Mouse (Mus musculus) kidney, embryonic 16.5 days (tissue): ENCODE results near the gene Otp. TPM values are rescaled to one million over a fixed set of nuclear protein-coding genes. Genes with fewer than 3 reads are reported as not detected.

Source experiments
- ATAC-seq: fragments of 200-750 bp; cut with Nextera tagmentation; 2 replicates; pipeline ENCODE4 v1.8.0; 2017; ENCODE audit warnings: moderate TSS enrichment; ENCODE audit not compliant: low FRiP score, low TSS enrichment
- H3K27ac ChIP-seq: fragments of 300-500 bp; sonication (generic); 2 replicates; pipeline ENCODE4 v1.5.1; 2014; ENCODE audit warnings: low read length
- H3K27me3 ChIP-seq: fragments of 300-500 bp; sonication (generic); 2 replicates; pipeline ENCODE4 v1.6.1; 2014; ENCODE audit warnings: low read length, control low read depth, mixed read lengths; ENCODE audit not compliant: insufficient read depth
- H3K36me3 ChIP-seq: fragments of 300-500 bp; sonication (generic); 2 replicates; pipeline ENCODE4 v1.6.1; 2014; ENCODE audit warnings: low read length, control low read depth, mixed read lengths; ENCODE audit not compliant: insufficient read depth
- H3K4me1 ChIP-seq: fragments of 300-500 bp; sonication (generic); 2 replicates; pipeline ENCODE4 v1.6.1; 2014; ENCODE audit warnings: low read length, control low read depth, mixed read lengths; ENCODE audit not compliant: insufficient read depth
- H3K4me2 ChIP-seq: fragments of 300-500 bp; sonication (generic); replicated peaks from 2 replicates; pipeline ENCODE4 v1.6.1; 2014; ENCODE audit warnings: low read depth, low read length
- H3K4me3 ChIP-seq: fragments of 300-500 bp; sonication (generic); 2 replicates; pipeline ENCODE4 v1.5.1; 2014; ENCODE audit warnings: mild to moderate bottlenecking, low read length
- H3K9ac ChIP-seq: fragments of 300-500 bp; sonication (generic); replicated peaks from 2 replicates; pipeline ENCODE4 v1.6.1; 2014; ENCODE audit warnings: low read length
- H3K9me3 ChIP-seq: fragments of 300-500 bp; sonication (generic); 2 replicates; pipeline ENCODE4 v1.6.1; 2016; ENCODE audit warnings: low read length, control low read depth
- WGBS: fragments of 180-500 bp; shearing (Covaris S2); extraction: QIAGEN DNeasy Blood & Tissue Kit; methylation state at CpG from one replicate; pipeline ENCODE4 v1.1.7; 2014; 5-methylcytosine and 5-hydroxymethylcytosine counted together
- polyA plus RNA-seq: library from polyadenylated mRNA; unstranded; fragments of >200 nt; fragmentation: Nextera tagmentation; extraction: Ambion mirVana; gene quantifications from 2 replicates; pipeline ENCODE4 v1.2.1, GENCODE M21; 2015

The Otp gene
- not detected in 2 replicates for polyA plus RNA-seq

- H3K4me1 ChIP-seq: peaks cover 2% of the 10 kb centered on the region; the same call in 1 of the 2 replicates
- 3% methylated on average over 30 of the region's 30 CpGs for WGBS
- H3K27ac ChIP-seq: no peak within 1 kb of the TSS
- no peak within 1 kb of the TSS for H3K4me2 ChIP-seq
- H3K36me3 ChIP-seq: no peaks in the 10 kb centered on the region
- ATAC-seq: peak; percentile 61; the same call in 1 of the 2 replicates
- H3K27me3 ChIP-seq: peaks cover 78% of the 10 kb centered on the region
- H3K4me3 ChIP-seq: no peak within 1 kb of the TSS
- H3K9ac ChIP-seq: no peak within 1 kb of the TSS
- no peaks in the 10 kb centered on the region for H3K9me3 ChIP-seq
Observed at GRCm38 (mm10) chr13:94875396-94875880, at the start of gene Otp. Gene Otp, plus strand, starts transcription at chr13:94875602.

GRCm38 (mm10) chr13:94826389-94826788 is 49.0 kb upstream of the Otp start:
- H3K36me3 ChIP-seq: 0 out of 2 replicates have a peak, but pooled peaks cover 6% of the 10 kb centered on the region
- H3K4me3 ChIP-seq: no peak overlapping the region
- H3K9me3 ChIP-seq: no peaks in the 10 kb centered on the region
- no peak for ATAC-seq
- no peak overlapping the region for H3K27ac ChIP-seq
- no peaks in the 10 kb centered on the region for H3K27me3 ChIP-seq
- 75% methylated on average over 5 of the region's 5 CpGs for WGBS
- no peak overlapping the region for H3K4me2 ChIP-seq
- H3K4me1 ChIP-seq: 0 out of 2 replicates have a peak, but pooled peaks cover 14% of the 10 kb centered on the region
- H3K9ac ChIP-seq: no peak overlapping the region

GRCm38 (mm10) chr13:94826986-94827385 is 48.4 kb upstream of the Otp start:
- Histone ChIP-seq H3K4me3 (no peak overlapping the region), H3K9ac (no peak overlapping the region), H3K27me3 (no peaks in the 10 kb centered on the region), H3K4me1 (0 out of 2 replicates have a peak, but pooled peaks cover 14% of the 10 kb centered on the region), H3K36me3 (0 out of 2 replicates have a peak, but pooled peaks cover 6% of the 10 kb centered on the region), H3K4me2 (no peak overlapping the region), H3K27ac (no peak overlapping the region), H3K9me3 (no peaks in the 10 kb centered on the region)
- no peak for ATAC-seq
- 42% methylated on average over 2 of the region's 2 CpGs for WGBS

GRCm38 (mm10) chr13:94827847-94828246 is 47.6 kb upstream of the Otp start:
- Histone ChIP-seq H3K9ac (no peak overlapping the region), H3K4me3 (no peak overlapping the region), H3K4me1 (0 out of 2 replicates have a peak, but pooled peaks cover 14% of the 10 kb centered on the region), H3K27me3 (no peaks in the 10 kb centered on the region), H3K4me2 (no peak overlapping the region), H3K9me3 (no peaks in the 10 kb centered on the region), H3K27ac (no peak overlapping the region), H3K36me3 (0 out of 2 replicates have a peak, but pooled peaks cover 12% of the 10 kb centered on the region)
- WGBS: 55% methylated on average over 2 of the region's 2 CpGs
- peak; percentile 54; the same call in 1 of the 2 replicates for ATAC-seq

- ATAC-seq: peak; percentile 75; the same call in 1 of the 2 replicates
- no peaks in the 10 kb centered on the region for H3K27me3 ChIP-seq
- H3K36me3 ChIP-seq: peaks cover 20% of the 10 kb centered on the region
Observed at GRCm38 (mm10) chr13:94838047-94838720, 37.2 kb upstream of the Otp start.

GRCm38 (mm10) chr13:94838756-94839337 is 36.6 kb upstream of the Otp start:
- no peak overlapping the region for H3K4me2 ChIP-seq
- no peaks in the 10 kb centered on the region for H3K9me3 ChIP-seq
- no peaks in the 10 kb centered on the region for H3K27me3 ChIP-seq
- no peak overlapping the region for H3K9ac ChIP-seq
- no peak overlapping the region for H3K4me3 ChIP-seq
- peaks cover 6% of the 10 kb centered on the region; the same call in 1 of the 2 replicates for H3K4me1 ChIP-seq
- 83% methylated on average over 8 of the region's 8 CpGs for WGBS
- H3K36me3 ChIP-seq: peaks cover 25% of the 10 kb centered on the region
- H3K27ac ChIP-seq: no peak overlapping the region
- ATAC-seq: no peak; the same call in 1 of the 2 replicates

More at GRCm38 (mm10) chr13:94838047-94838720, 37.2 kb upstream of the Otp start:
- WGBS: 34% methylated on average over 5 of the region's 5 CpGs
- no peak overlapping the region for H3K27ac ChIP-seq
- H3K4me1 ChIP-seq: peaks cover 6% of the 10 kb centered on the region; the same call in 1 of the 2 replicates
- no peaks in the 10 kb centered on the region for H3K9me3 ChIP-seq
- H3K4me2 ChIP-seq: no peak overlapping the region
- H3K4me3 ChIP-seq: no peak overlapping the region
- H3K9ac ChIP-seq: no peak overlapping the region

GRCm38 (mm10) chr13:94843236-94843635 is 32.2 kb upstream of the Otp start:
- H3K27ac ChIP-seq: no peak overlapping the region
- 79% methylated on average over 5 of the region's 5 CpGs for WGBS
- no peak overlapping the region for H3K4me2 ChIP-seq
- no peaks in the 10 kb centered on the region for H3K27me3 ChIP-seq
- H3K36me3 ChIP-seq: peaks cover 18% of the 10 kb centered on the region
- H3K4me1 ChIP-seq: peaks cover 3% of the 10 kb centered on the region; the same call in 1 of the 2 replicates
- no peak for ATAC-seq
- no peak overlapping the region for H3K4me3 ChIP-seq
- H3K9ac ChIP-seq: no peak overlapping the region
- H3K9me3 ChIP-seq: no peaks in the 10 kb centered on the region

- 61% methylated on average over 7 of the region's 7 CpGs for WGBS
- no peaks in the 10 kb centered on the region for H3K4me1 ChIP-seq
- no peak for ATAC-seq
- H3K27ac ChIP-seq: no peak overlapping the region
- no peak overlapping the region for H3K9ac ChIP-seq
- H3K36me3 ChIP-seq: peaks cover 8% of the 10 kb centered on the region; the same call in 1 of the 2 replicates
- H3K4me2 ChIP-seq: no peak overlapping the region
- H3K27me3 ChIP-seq: no peaks in the 10 kb centered on the region
- no peaks in the 10 kb centered on the region for H3K9me3 ChIP-seq
- no peak overlapping the region for H3K4me3 ChIP-seq
Observed at GRCm38 (mm10) chr13:94847870-94848269, 27.5 kb upstream of the Otp start.

- no peaks in the 10 kb centered on the region for H3K9me3 ChIP-seq
- H3K4me2 ChIP-seq: no peak overlapping the region
- no peak overlapping the region for H3K9ac ChIP-seq
- H3K4me1 ChIP-seq: no peaks in the 10 kb centered on the region
- 72% methylated on average over 13 of the region's 13 CpGs for WGBS
- no peaks in the 10 kb centered on the region for H3K36me3 ChIP-seq
- no peak for ATAC-seq
- H3K27ac ChIP-seq: no peak overlapping the region
- H3K4me3 ChIP-seq: no peak overlapping the region
- no peaks in the 10 kb centered on the region for H3K27me3 ChIP-seq
Observed at GRCm38 (mm10) chr13:94849351-94849750, 26.1 kb upstream of the Otp start.
